Mouse (Mus musculus): ENCODE data around the gene Zar1. TPM values are rescaled to one million over a fixed set of nuclear protein-coding genes. Genes with fewer than 3 reads are reported as not detected.
"Not testable (repeated sequence)": the region's sequence is repeated elsewhere in the genome, so short reads cannot be mapped to it uniquely, and the experiment has no call there.

The Zar1 gene
- 0.88 and 1.0 TPM in 2 replicates for polyA plus RNA-seq (2015; fragmentation: Nextera tagmentation; extraction: Ambion mirVana)

DNA sequence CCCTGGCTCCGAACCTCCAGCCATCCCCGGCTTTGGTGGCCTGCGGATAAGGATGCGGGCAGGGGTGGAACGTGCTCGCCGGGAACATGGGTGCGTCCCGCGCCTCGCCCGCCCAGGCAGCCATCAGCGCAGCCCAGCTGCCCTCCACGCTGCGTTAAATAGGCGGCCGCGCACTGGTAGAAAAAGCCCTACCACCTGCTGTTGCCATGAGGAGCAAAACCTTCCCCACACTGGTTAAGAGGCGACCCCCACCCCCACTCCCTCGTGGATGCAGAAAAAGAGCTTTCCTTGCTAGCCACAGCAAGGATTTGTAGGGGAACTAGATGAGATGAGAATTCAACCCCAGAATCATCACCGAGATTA is at the start of gene Zar1:
Gene Zar1 (minus strand): TSS at position 285 of the 363 bp plus-strand sequence.
- Histone ChIP-seq H3K4me2 (replicated peaks) (peak within 1 kb of the TSS; percentile 83), H3K27me3 (peaks cover 13% of the 10 kb centered on the region; the same call in 1 of the 2 replicates), H3K4me3 (replicated peaks) (peak within 1 kb of the TSS; percentile 47)
- 9% methylated on average over 21 of the region's 21 CpGs for WGBS
- not testable (repeated sequence) for H3K9me3 ChIP-seq (replicated peaks); H3K9ac ChIP-seq; H3K4me1 ChIP-seq; H3K27ac ChIP-seq (replicated peaks); H3K36me3 ChIP-seq
- 0 out of 2 replicates have a peak, but pooled peaks have one; percentile 24 for ATAC-seq (ENCODE audit: insufficient number of reproducible peaks, low FRiP score, low TSS enrichment, low read depth)

DNA sequence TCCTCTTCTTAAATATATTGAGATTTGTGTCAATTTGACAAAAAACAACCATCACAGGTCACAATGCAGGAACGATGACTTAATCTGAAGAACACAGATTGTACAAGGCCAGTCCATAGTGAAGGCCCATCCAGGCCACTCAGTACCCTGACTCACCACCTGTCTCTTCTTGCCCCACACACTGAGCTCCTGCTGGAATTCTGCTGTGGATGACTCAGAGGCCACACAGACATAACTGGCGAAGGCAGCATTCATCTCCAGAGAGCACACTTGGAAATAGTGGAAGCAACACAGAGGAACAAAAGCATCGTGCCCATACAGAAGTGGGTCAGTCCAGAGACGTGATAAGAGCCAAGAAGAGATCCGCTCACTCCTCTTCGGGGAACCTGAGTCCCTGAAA is 49.0 kb upstream of the Zar1 start:
- no peak for ATAC-seq (ENCODE audit: insufficient number of reproducible peaks, low FRiP score, low TSS enrichment, low read depth)
- WGBS, result 84% methylated on average over 6 of the region's 6 CpGs
- H3K4me3 ChIP-seq (replicated peaks), result no peak overlapping the region

DNA sequence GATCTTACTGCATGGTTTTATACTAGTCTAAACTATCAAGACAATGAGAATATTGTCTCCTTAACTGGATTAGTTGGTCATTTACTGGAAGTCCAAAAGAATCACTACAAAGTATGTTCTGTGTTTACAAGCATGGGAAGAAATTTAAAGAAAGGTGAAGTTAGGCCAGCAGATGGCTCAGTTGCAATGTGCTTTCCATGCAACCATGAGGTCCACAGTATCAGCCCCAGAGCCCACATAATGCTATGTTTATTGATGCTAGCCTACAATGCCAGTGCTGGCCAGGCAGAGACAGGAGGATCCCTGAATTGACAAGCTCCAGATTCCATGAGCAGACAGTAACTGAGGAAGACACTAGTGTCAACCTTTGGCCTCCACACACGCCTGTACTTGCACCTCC is 40.0 kb upstream of the Zar1 start:
- WGBS, result 79% methylated on average over 1 of the region's 1 CpGs
- Histone ChIP-seq H3K9me3 (replicated peaks) (no peaks in the 10 kb centered on the region), H3K9ac (no peak overlapping the region), H3K27ac (replicated peaks) (no peak overlapping the region), H3K4me3 (replicated peaks) (no peak overlapping the region), H3K36me3 (no peaks in the 10 kb centered on the region), H3K4me1 (no peaks in the 10 kb centered on the region), H3K27me3 (no peaks in the 10 kb centered on the region), H3K4me2 (replicated peaks) (no peak overlapping the region)
- no peak for ATAC-seq (ENCODE audit: insufficient number of reproducible peaks, low FRiP score, low TSS enrichment, low read depth)

More for the DNA sequence above, 49.0 kb upstream of the Zar1 start:
- Histone ChIP-seq H3K9ac (no peak overlapping the region), H3K36me3 (no peaks in the 10 kb centered on the region), H3K9me3 (replicated peaks) (no peaks in the 10 kb centered on the region), H3K4me2 (replicated peaks) (no peak overlapping the region), H3K4me1 (no peaks in the 10 kb centered on the region), H3K27me3 (no peaks in the 10 kb centered on the region), H3K27ac (replicated peaks) (no peak overlapping the region)

DNA sequence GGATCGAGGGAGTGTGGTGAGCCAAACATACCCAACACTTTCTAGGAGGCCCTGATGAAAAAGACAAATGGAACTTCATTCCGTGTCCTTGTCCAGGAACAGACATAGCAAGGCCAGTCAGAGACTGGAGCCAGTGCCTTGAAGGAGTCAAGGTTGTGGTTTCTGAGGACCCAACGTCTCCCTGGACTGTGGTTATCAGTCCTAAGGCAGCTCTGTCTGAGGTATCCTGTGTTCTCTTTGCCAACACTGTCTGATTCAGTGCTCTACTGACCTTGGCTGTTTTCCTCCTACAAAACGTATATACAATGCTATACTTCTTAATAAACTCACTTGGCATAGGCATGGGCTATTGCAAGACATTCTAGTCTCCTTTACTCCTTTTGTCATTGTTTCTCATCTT is 36.4 kb upstream of the Zar1 start:
- H3K27me3 ChIP-seq, result no peaks in the 10 kb centered on the region
- H3K36me3 ChIP-seq, result no peaks in the 10 kb centered on the region
- H3K4me3 ChIP-seq (replicated peaks), result no peak overlapping the region
- H3K4me1 ChIP-seq, result no peaks in the 10 kb centered on the region
- H3K9me3 ChIP-seq (replicated peaks), result no peaks in the 10 kb centered on the region
- ATAC-seq (ENCODE audit: insufficient number of reproducible peaks, low FRiP score, low TSS enrichment, low read depth), result no peak
- no peak overlapping the region for H3K27ac ChIP-seq (replicated peaks)
- no peak overlapping the region for H3K9ac ChIP-seq
- no peak overlapping the region for H3K4me2 ChIP-seq (replicated peaks)
- WGBS, result 83% methylated on average over 4 of the region's 4 CpGs

DNA sequence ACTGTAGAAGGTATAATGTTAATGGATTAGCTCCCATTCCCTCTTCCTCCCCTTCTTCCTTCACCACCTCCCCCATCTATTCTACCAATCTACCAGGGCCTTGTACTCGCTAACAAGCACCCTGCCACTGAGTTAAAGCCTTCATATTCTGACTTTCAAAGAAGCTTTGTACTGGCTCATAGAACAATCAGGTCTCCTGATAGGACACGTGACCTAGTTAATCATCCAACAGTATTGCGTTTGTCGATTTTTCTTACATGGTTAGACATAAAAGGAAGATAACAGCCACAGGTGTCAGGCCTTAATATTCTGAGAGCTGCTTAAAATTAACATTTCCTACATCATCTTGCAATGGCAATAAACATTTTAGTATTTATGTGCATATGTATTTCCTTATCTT is 22.1 kb upstream of the Zar1 start:
- no peak overlapping the region for H3K4me3 ChIP-seq (replicated peaks)

DNA sequence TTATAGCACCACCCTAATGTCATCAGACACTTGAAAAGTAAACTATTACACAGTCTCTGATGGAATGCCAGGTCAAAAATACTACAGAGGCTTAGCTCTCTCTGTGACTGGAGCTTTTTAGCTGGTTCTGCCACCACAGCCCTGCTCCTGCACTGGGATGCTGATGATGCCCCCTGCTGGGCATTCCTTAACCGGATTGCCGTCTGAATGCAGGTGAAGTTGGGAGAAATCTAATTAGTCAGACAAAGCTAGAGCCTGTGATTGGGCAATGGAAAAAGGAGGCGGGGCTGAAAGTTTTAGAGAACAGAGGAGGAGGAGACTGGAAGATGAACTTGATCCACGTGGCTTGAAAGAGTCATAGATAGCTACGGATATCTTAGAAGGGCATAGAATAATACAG is 20.0 kb upstream of the Zar1 start:
- WGBS, result 12% methylated on average over 5 of the region's 5 CpGs
- no peaks in the 10 kb centered on the region for H3K27me3 ChIP-seq
- ATAC-seq (ENCODE audit: insufficient number of reproducible peaks, low FRiP score, low TSS enrichment, low read depth), result no peak
- no peaks in the 10 kb centered on the region for H3K36me3 ChIP-seq
- H3K4me2 ChIP-seq (replicated peaks), result no peak overlapping the region
- H3K9ac ChIP-seq, result no peak overlapping the region
- no peaks in the 10 kb centered on the region for H3K4me1 ChIP-seq
- H3K4me3 ChIP-seq (replicated peaks), result no peak overlapping the region
- H3K27ac ChIP-seq (replicated peaks), result no peak overlapping the region
- H3K9me3 ChIP-seq (replicated peaks), result no peaks in the 10 kb centered on the region

More for the DNA sequence above, 22.1 kb upstream of the Zar1 start:
- Histone ChIP-seq H3K36me3 (no peaks in the 10 kb centered on the region), H3K27me3 (no peaks in the 10 kb centered on the region), H3K9me3 (replicated peaks) (no peaks in the 10 kb centered on the region), H3K4me2 (replicated peaks) (no peak overlapping the region), H3K9ac (no peak overlapping the region), H3K4me1 (no peaks in the 10 kb centered on the region), H3K27ac (replicated peaks) (no peak overlapping the region)
- no peak for ATAC-seq (ENCODE audit: insufficient number of reproducible peaks, low FRiP score, low TSS enrichment, low read depth)
- WGBS, result 87% methylated on average over 4 of the region's 4 CpGs

DNA sequence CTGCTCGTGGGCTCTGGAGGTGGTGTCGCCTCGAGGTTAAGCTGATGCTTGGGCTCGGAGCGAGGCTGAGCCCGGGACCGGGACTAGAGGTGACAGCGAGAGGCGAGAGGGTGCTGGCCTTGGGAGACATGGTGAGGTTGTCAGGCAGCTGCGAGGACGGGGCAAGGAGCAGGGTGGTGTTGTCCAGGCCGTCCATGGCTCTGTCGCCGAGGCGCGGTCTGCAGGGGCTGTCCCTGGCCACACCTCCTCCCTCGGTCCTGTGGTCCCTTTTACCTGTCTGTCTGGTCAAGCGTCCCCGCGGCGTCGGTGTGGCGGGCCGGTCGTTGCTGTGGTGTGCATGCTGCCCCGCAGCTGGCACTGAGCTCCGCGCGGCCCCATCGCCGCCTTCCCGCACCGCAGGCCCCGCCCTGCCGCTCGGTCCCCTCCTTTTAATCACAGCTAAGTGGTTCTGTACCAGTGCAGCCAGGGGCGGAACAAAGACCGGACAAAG is 6.2 kb upstream of the Zar1 start, which contains the start of gene Gm5868:
Gene Gm5868 (minus strand): TSS at position 360 of the 490 bp plus-strand sequence.
- H3K4me3 ChIP-seq (replicated peaks), result peak within 1 kb of the TSS; percentile 39
- H3K9ac ChIP-seq, result no peak within 1 kb of the TSS
- ATAC-seq (ENCODE audit: insufficient number of reproducible peaks, low FRiP score, low TSS enrichment, low read depth), result no peak
- no peaks in the 10 kb centered on the region for H3K9me3 ChIP-seq (replicated peaks)
- no peak within 1 kb of the TSS for H3K27ac ChIP-seq (replicated peaks)
- H3K27me3 ChIP-seq, result peaks cover 25% of the 10 kb centered on the region
- peak within 1 kb of the TSS; percentile 68 for H3K4me2 ChIP-seq (replicated peaks)
- peaks cover 9% of the 10 kb centered on the region for H3K4me1 ChIP-seq
- WGBS, result 2% methylated on average over 38 of the region's 38 CpGs
- no peaks in the 10 kb centered on the region for H3K36me3 ChIP-seq

DNA sequence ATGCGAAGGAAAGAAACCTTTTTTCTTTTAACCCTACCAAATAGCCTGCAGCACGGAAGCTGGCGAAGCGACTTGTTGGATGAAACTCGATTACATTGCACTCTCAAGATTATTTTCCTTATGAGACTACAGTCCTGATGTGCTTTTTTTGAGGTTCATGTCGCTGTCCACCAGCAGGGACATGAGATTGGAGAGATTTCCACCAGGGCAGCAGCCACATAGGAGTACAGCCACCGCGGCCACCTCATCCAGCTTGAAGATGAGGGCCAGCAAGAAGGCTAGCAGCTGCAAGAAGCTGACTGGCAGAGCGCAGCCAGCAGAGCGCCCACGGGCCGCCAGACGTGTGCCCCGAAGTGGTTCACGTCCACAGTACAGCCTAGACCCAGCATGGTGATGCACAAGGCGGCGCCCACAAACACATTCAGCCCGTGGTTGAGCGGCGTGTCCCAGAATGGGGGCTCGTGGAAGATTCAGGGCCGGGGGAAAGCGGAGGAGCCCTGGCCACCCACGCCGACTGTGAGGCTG is 5.7 kb upstream of the Zar1 start:
- not testable (repeated sequence) for H3K9ac ChIP-seq

DNA sequence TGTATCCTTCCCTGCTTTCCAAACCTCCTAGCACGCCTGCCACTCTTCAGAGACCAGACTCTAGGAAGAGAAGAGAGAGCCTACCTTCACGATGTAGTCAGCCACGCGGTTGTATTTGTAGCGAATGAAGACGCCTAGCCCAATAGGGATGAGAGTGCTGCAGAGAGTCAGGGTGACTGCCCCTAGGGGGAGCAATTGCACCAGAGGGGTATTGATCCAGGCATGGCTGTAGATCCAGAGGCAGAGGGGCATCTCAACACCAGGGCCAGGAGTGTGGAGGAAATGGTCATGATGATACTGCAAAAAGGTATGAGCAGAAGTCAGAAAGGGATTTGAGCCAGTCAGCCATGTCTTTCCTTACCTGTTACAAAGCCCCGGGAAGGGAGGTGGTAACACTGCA is 5.1 kb upstream of the Zar1 start:
- not testable (repeated sequence) for H3K9me3 ChIP-seq (replicated peaks); H3K4me2 ChIP-seq (replicated peaks); H3K4me3 ChIP-seq (replicated peaks); H3K9ac ChIP-seq; H3K36me3 ChIP-seq; H3K27ac ChIP-seq (replicated peaks); H3K4me1 ChIP-seq; ATAC-seq (ENCODE audit: insufficient number of reproducible peaks, low FRiP score, low TSS enrichment, low read depth)
- peaks cover 25% of the 10 kb centered on the region for H3K27me3 ChIP-seq
- WGBS, result 52% methylated on average over 7 of the region's 7 CpGs

More for the DNA sequence above, 5.7 kb upstream of the Zar1 start:
- not testable (repeated sequence) for H3K4me1 ChIP-seq; H3K27ac ChIP-seq (replicated peaks); H3K9me3 ChIP-seq (replicated peaks); ATAC-seq (ENCODE audit: insufficient number of reproducible peaks, low FRiP score, low TSS enrichment, low read depth); H3K36me3 ChIP-seq
- peaks cover 25% of the 10 kb centered on the region for H3K27me3 ChIP-seq
- WGBS, result 39% methylated on average over 25 of the region's 25 CpGs
- peak overlapping the region; percentile 68 for H3K4me2 ChIP-seq (replicated peaks)
- peak overlapping the region; percentile 39 for H3K4me3 ChIP-seq (replicated peaks)

DNA sequence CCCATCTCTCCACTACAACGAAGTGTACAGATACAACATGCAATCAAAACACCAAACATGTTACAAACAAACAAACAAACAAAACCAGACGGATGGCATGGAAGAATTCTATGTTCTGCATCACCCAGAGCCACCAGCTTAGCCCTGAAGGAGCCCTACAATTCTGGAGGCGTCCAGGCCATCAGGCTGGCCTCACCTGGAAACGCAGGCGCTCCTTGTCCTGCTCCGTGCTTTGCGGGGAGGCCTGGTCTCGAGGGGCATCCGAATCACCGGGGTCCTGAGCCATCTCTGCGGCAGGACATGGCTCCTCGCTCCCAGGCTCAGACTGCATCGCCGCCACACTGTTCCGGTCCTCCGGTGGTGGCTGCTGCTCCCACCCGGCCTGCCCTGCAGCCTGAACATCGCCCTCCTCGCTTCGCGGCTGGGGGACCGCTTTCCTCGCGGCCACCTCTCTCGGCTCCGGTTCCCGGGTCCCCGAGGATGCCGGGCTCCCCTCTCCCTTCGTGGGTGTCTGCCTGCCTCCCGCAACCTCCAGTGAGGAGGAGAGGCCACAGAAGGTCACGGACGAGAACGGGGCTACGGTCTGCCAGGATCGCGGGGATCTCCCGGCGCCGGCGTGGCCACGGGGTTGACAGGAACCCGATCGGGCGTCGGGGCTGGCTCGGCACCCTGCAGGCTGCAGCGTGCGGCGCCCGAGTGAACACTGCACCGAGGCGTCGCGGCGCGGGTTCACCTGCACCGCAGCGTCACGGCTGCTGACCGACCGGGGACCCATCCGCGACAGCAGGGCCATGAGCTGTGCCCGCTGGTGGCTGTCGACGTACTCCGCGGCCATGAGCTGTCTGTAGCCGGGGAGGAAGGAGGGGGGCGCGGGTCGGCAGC is 725 bp downstream of the Zar1 start:
- WGBS, result 3% methylated on average over 63 of the region's 73 CpGs
- peaks cover 11% of the 10 kb centered on the region; the same call in 1 of the 2 replicates for H3K27me3 ChIP-seq
- ATAC-seq (ENCODE audit: insufficient number of reproducible peaks, low FRiP score, low TSS enrichment, low read depth), result peak; percentile 19; the same call in 1 of the 2 replicates
- H3K27ac ChIP-seq (replicated peaks); H3K9ac ChIP-seq; H3K9me3 ChIP-seq (replicated peaks); H3K36me3 ChIP-seq; H3K4me1 ChIP-seq: not testable (repeated sequence)
- peak overlapping the region; percentile 83 for H3K4me2 ChIP-seq (replicated peaks)
- peak overlapping the region; percentile 47 for H3K4me3 ChIP-seq (replicated peaks)

DNA sequence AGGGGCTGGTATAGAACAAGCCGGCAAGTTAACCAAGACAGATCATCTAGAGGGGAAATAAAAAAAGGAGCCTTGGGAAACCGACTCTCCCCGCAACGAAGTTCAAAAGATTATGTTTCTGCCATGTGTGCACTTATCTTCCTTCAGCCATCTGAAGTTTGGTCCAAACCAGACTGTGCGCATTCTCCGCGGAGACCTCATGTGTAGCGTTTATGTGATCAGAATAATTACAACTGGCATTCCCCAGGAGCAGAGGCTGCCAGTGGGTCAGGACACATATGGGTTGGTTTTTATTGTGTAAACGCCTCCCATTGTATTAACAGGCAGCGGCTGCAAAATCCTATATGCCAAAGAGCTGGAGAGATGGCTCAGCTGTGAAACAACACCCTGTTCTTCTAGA is 1.5 kb downstream of the Zar1 start:
- not testable (repeated sequence) for H3K4me3 ChIP-seq (replicated peaks); ATAC-seq (ENCODE audit: insufficient number of reproducible peaks, low FRiP score, low TSS enrichment, low read depth)

More for the DNA sequence above, 1.5 kb downstream of the Zar1 start:
- not testable (repeated sequence) for H3K27ac ChIP-seq (replicated peaks); H3K9ac ChIP-seq; H3K9me3 ChIP-seq (replicated peaks); H3K4me1 ChIP-seq; H3K36me3 ChIP-seq
- 23% methylated on average over 10 of the region's 10 CpGs for WGBS
- peak overlapping the region; percentile 83; the same call in 1 of the 2 replicates for H3K4me2 ChIP-seq (replicated peaks)
- peaks cover 11% of the 10 kb centered on the region; the same call in 1 of the 2 replicates for H3K27me3 ChIP-seq

Data from embryonic facial prominence, embryonic 15.5 days (tissue).